Mouse (Mus musculus) large intestine, adult 2 months (tissue): Measurements from ENCODE around the gene Mtus2. TPM values are rescaled to one million over a fixed set of nuclear protein-coding genes. Genes with fewer than 3 reads are reported as not detected.
A peak's percentile ranks its signal among the peaks of the same experiment; 100 is the strongest.
"Not testable (repeated sequence)": the region's sequence is repeated elsewhere in the genome, so short reads cannot be mapped to it uniquely, and the experiment has no call there.

Source experiments
- DNase-seq: peaks from one replicate; pipeline ENCODE4 v3.0.0-alpha.2; 2012; ENCODE audit warnings: low read depth, low spot score
- WGBS: fragments of 180-500 bp; shearing (Covaris S2); methylation state at CpG from one replicate; pipeline ENCODE4 v1.1.7; 2018; 5-methylcytosine and 5-hydroxymethylcytosine counted together
- polyA plus RNA-seq: library from polyadenylated mRNA; depleted of rRNA; stranded (reverse); fragments of >200 nt; gene quantifications from 2 replicates; pipeline ENCODE4 v1.2.3, GENCODE M21; 2012

Gene Mtus2
- polyA plus RNA-seq, 1 experiment = 2.2 TPM

DNA sequence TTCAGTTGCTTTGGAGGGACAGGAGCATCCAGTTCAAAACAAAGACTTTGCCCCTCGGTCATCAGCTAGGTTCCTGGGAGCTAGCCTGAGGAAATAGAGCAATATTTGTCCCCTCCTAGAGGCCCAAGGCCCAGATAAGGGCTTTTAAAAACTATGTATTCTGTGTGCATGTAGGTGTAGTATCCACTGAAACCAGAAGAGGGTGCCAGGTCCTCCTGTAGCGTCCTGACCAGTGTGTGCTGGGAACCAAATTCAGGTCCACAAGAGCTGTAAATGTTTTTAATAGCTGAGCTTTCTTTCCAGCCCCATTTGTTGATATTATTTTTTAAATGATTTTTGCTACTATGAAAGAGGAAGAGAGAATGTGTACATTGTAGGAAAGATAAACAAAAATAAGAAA, 347.0 kb downstream of the Mtus2 start:
- no peak for DNase-seq
- WGBS = 80% methylated on average over 2 of the region's 2 CpGs

DNA sequence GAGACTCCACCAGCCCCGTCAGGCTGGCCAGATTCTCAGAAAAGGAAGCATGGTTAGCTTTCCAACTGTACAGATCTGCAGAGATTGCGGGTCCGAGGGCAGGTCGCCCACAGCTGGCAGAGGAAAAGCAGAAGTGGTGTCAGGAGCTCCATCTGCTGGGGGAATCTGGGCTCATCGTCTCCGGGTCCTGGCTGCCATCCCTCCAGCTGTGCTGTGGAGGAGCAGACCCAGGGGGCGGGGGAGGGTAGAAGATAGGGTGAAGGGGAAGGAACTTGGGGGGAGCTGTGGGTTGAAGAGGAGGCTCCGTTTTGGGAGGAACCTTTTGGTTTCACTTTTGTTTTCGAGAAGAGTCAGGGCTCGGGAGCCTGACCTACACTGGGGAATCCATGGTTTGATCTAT, 353.7 kb downstream of the Mtus2 start:
- 40% methylated on average over 10 of the region's 10 CpGs for WGBS

DNA sequence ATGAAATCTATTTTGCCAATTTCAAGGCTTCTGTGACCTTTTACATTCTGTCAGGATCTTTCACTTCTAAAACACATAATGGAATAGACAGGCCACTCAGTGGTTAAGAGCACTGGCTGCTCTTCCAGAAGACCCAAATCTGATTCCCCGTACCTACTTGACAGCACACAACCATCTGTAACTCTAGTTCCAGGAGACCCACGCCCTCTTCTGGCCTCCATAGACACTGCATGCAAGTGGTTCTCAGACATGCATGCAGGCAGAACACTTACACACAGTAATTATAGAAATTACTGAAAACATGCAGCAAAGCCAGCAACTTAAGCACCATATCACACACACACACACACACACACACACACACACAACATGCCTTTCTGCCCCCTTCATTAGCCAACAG, 355.3 kb downstream of the Mtus2 start:
- no peak for DNase-seq
- WGBS = 58% methylated on average over 2 of the region's 2 CpGs

More for the DNA sequence above, 353.7 kb downstream of the Mtus2 start:
- no peak for DNase-seq

DNA sequence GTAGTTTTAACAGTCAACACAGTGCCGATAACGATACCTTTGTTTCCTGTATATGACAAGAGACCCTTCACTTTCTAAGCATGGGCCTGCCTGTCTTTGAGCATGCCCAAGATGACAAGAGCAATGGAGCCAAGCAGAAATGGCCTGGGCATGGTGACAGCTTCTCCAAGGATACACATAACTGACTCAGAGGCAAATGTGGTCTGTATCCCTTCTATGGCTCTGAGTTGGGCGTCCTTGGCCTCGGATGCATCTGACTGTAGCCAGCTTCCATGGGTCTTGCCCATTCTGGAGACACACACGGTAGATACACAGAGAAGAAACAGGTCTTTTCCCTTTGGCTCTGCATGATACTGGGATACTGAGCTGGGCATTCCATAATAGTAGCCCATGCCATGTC, 357.8 kb downstream of the Mtus2 start:
- no peak for DNase-seq
- WGBS = 89% methylated on average over 5 of the region's 5 CpGs

DNA sequence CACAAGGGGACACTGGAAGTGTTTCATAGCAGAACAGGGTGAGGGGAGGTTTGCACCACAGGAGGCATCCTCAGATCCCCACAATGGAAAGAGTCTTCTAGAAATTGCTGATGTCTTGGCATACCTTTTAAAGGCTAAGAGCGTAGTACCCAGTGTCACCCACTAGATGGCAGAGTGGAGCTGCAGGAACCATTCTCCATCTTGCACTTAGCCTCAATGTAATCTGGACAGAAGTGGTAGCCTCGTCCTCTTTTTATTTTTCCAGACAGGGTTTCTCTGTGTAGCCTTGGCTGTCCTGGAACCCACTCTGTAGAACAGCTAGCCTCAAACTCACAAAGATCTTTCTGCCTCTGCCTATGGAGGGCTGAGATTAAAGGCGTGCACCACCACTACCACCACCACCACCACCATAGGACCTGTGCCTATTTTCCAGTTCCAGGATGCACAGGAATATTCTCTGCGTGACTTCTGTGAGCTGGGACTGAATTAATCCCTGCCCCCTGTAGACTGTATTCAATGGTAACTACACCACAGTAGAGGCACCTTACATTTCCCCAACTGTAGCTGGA, 368.3 kb downstream of the Mtus2 start:
- DNase-seq = no peak
- 39% methylated on average over 4 of the region's 4 CpGs for WGBS

DNA sequence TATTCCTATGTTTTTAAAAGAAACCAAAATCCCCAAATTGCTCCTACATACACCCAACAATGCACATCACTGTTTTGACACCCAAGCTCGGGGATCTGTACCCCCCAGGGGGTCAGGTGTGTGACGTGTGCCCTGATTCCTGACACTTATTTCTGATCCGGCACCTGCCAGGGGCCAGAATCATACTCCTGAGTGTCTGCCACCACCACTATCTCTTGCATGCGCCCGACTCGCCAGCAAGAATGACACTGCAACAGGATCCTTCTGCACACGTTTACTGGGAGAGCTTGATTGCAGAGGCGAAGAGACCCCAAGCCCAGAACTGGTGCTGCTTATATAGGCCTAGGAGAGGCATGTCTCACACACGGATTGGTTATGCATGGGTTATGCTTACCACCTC, 369.2 kb downstream of the Mtus2 start:
- 94% methylated on average over 9 of the region's 9 CpGs for WGBS

DNA sequence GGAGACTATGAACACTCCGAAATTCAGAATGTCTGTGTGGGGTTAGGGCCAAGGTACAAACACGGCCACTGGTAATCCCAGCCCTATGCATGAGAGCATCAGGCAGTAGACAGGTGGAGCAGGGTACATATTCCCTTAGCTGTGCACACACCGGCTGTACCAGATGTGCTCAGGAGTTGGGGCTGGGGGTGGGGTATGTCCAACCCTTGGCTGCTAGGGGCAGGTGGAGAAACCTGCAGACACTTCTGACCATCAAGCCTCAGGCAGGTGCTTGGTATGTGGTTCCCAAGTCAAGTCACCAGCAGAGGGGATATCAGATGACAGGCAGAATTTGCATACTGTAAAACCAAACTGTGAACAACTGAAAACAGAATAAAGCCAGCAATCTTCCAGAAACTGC, 371.9 kb downstream of the Mtus2 start:
- 87% methylated on average over 3 of the region's 3 CpGs for WGBS

More for the DNA sequence above, 369.2 kb downstream of the Mtus2 start:
- DNase-seq = not testable (repeated sequence)

DNA sequence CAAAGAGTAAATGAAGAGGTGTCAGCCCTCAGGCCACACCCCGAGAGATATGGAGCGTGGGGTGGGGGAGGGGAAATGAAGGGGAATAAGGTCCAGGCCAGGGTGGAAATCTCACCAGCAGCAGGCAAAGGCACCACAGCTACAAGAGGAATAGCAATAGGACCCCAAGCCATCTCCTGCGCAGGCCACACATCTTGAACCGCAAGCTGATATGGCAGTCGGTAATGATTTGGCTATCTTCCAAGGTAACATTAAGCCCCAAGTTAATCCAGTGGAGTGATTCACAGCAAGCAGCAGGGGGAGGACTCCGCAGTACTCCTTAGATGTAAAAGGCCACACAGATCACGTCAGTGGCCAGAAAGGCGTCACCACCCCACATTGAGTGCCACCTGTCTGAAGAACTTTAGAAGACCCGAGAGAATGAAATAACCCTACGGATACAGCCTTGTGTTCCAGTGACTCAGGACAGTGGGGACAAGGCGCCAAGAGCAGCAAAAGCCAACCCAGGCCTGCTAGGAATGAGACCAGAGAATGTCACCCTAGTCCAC, 374.2 kb downstream of the Mtus2 start:
- no peak for DNase-seq
- 86% methylated on average over 11 of the region's 11 CpGs for WGBS

More for the DNA sequence above, 371.9 kb downstream of the Mtus2 start:
- no peak for DNase-seq

DNA sequence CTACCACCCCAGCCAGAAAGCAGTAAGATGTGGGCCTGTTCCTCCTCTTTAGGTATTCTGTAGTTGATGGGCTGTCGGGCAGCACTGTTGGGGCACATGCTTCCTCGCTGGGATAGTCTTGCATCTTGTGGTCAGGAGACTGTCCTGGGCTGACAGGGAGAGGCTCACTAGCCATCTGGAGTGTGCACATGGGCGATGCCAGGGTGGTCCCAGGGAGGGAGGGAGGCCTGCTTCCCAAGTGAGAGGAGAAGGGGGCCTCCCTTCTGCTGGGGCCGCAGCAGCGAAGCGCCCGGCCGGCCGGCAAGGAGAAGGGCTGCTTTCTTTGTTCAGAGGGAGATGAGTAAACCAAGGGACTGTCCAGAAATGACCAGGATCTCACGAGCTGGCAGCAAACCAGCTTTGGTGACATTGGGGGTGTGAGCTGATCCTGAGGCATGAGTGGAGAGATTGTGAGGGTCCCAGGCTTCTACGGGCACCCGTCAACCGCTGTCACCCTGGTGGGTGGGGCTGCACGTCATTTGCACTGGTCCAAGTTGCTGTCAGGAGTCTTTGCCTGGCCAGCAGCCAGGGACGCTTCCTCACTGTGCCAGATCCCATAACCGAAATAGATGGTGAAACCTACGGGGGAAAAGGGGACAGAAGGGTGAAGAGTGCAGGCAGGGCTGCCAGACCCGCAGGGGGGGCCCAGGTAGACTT, 375.0 kb downstream of the Mtus2 start:
- no peak for DNase-seq
- WGBS = 90% methylated on average over 18 of the region's 18 CpGs

DNA sequence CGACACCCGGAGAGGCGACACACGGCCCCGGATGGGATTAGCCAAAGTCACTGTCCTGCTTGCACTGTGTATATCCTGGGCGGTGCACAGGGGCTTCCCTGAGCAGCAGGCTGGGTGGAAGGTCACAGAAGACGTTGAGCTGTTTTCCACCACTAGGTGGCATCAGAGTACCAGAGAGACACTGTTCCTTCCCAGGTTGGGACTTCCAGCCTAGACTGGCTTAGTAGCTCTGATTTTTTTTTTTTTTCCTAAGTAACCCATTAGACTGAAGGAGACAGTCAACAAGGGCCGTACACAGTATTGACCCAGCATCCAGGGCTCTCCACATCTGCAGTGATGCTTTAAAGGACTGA, 375.5 kb downstream of the Mtus2 start:
- DNase-seq = peak; percentile 37
- WGBS = 35% methylated on average over 8 of the region's 8 CpGs

DNA sequence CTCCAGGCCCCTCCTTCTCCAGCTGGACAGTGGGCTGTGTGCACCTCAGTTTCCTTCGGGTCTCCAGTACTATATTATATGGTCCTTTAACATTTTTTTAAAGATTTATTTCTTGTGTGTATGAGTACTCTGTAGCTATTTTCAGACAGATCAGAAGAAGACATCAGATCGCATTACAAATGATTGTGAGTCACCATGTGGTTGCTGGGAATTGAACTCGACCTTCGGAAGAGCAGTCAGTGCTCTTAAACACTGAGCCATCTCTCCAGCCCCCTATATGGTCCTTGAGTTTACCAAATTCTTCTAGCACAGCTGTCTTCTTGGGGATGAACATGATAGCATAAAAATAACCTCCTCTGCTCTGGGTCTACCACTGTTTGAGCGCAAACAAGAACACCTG, 382.0 kb downstream of the Mtus2 start:
- no peak for DNase-seq
- 92% methylated on average over 5 of the region's 5 CpGs for WGBS

DNA sequence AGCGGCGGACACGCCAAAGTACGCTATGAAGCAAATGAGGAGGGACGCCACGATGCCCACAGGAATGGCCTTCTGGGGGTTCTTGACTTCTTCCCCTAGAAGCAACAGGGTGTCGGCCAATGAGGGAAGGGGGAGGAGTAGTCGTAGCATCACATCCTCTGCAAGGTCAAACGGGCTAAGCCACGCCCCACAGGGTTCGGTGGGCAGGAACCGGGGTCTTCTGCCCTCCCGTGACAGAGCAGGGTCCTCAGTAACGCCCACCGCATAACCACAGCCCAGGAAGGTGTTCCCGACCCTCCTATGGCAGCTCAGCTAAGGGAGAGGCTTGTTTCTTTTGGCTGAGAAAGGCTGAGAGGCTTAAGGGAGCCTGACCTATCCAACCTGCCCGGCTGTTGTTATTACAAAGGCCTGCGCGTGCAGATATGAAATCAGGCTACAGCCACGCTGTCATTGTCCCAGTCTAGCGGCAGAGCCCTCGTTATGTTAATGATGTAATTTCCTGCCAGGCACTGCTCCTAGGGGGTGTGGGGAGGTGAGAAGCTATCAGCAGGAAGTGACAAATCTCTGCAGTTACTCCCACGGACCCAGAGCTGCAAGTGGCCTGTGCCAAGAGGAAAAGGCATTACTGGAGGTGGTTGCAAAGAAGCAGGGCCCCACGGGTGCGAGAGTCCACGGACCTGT, 385.1 kb downstream of the Mtus2 start:
- 50% methylated on average over 26 of the region's 26 CpGs for WGBS
- DNase-seq = no peak

DNA sequence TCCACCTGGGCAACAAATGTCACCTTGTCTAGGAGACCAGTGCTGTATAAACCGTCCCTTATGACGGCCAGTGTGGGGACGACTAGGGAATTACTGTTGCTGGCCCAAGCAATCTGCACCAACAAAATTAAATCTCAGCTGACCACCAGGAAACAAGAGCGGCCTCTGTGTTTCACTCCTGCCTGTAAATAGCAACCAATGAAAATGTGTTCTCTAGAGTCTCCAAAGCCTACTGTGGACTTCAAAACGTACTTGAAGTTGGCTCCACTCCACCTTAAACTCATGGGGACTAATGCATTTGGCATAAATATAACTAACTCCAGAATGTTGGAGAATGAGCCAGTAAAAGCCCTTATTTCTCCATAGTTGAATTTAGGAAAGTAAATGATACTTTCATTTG, 387.3 kb downstream of the Mtus2 start:
- 66% methylated on average over 5 of the region's 5 CpGs for WGBS
- DNase-seq = no peak

DNA sequence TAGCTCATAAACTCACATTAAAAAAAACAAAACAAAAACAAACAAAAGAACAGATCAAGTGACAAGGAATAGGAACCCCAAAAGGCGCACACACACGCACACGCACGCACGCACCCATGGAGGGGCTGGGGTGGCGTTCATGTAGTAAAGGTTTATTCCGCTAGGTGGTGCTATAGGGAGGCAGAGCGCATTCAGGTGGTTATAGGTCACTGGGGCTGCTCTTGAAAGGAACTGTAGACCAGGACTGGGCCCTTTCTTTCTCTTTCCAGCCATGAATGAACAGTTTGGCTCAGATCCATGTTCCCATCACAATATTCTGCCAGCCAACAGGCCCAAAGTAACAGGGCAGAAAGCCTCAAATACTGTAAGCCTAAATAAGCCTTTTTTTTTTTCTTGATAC, 389.4 kb downstream of the Mtus2 start:
- WGBS = 90% methylated on average over 8 of the region's 8 CpGs

DNA sequence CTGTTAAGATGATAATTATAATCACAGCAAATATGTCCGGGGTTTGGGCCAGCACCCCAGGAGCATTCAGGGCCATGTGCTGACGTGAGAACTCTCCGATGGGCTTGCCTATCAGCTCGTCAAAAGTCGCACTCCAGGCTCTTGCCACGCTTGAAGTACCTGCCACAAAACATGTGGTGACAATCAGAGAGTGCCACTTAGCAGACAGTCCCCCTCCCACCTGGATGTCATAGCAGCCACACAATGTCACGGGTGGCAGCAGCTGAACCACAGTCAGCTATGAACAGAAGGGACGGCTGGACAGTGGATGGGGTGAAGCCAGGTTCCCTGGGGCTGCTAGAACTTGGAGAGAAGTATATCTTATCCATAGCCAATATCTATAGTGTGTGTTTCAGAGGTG, 391.0 kb downstream of the Mtus2 start:
- WGBS = 93% methylated on average over 8 of the region's 8 CpGs
- no peak for DNase-seq

More for the DNA sequence above, 389.4 kb downstream of the Mtus2 start:
- no peak for DNase-seq

DNA sequence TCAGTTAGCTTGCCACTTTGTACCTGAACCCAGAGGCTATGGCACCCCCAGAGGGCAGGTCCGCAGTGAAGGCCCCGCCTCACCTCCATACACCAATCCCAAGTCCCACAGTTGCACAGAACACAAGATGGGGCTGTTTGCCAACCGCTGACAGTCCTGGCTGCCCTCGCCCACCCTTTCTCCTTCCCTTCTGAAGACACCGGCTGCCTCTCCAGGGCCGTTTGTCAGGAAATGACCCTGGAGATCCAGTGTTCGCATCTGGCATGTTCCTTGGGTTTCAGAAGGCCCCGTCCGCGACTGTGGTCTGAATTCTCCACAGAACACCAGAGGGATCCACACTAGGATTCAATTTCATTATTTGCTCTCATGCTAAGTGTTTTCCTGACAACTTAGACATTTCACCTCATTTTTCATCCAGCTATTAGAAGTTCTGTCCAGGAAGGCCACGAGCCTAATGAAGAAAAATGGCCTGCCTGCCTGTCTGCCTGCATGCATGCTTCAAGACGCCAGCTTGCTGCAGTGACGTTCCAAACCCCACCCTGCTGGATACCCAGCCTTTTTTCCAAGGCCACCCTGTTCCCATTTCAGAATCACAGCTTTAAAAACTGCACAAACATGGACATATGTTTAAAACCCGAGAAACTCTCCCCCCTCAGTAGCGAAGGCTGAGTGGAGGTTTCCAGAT, 392.3 kb downstream of the Mtus2 start:
- DNase-seq = no peak
- WGBS = 76% methylated on average over 15 of the region's 15 CpGs

DNA sequence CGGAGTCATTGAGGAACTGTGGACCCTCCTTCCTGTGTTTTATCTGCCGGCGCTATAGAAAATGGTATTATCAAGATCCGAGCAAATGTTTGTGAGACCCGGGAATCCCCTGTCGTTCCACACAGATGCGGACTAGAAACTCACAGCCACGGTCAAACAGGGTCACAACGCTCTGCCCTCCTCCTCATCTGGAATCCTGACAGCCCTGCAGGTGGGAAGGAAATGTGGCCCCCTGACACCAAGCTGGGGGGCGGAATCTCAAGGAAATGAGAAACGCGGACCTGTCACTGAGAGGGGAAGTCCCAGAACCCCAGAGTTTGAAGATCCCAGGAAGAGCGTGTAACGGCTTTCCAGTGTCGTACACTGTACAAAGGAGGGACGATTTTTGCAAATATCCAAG, 396.3 kb downstream of the Mtus2 start:
- WGBS = 72% methylated on average over 16 of the region's 16 CpGs
- no peak for DNase-seq

DNA sequence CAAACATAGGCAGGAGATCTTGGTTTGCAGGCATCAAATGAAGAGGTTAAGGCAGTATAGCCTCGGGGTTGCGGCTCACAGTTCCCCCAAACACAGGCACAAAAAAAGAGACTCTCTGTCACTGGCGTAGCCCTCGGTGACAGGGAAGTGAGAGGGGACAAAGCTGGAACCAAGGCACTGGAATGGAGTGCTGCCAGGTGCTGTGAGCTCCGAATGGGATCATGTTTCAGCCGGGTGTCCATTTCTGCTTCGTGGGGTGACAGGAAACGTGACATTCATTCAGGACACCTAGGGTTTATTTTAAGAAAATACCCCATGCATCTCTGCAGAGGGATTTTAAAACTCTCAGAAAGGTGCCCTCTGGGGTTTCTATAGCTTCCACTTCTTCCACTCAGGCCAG, 397.4 kb downstream of the Mtus2 start:
- DNase-seq = no peak
- 80% methylated on average over 8 of the region's 8 CpGs for WGBS

DNA sequence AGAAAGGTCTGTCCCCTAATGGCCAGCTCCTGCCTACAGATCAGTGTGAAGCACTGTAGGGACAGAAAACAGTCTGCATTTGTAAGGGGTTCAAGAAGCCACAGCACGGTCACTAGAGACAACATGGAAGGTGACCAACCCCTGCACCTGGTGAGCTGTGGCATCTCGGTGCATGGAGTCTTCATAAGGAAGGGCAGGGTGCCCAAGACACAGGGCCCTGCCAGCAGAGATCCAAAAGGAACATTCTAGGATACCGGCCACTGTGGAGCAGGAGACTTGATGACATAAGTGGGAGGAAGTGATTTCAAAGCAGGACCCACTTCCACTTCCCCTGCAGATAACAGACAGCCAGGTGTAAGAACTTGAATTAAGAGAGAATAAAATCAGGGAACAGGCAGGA, 398.7 kb downstream of the Mtus2 start:
- WGBS = 87% methylated on average over 3 of the region's 3 CpGs
- DNase-seq = no peak

DNA sequence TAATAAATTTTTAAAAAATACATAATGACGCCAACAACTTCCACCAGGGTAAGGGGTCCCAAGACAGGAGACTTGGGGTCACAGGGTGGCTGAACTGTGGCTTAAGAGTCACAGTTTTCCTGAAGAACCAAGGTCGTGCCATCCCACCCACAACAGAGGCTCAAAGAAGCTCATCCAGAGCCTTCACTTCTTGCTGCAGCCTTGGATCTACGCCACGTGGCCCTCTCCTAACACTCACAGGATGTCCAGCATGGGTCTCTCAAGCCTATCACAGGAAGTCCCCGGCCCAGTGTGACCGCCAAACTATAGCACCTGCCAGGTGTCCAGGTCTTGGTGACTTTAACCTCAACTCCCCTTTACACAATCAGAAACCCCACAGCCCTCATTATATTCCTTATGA, 400.0 kb downstream of the Mtus2 start:
- DNase-seq = no peak
- WGBS = 92% methylated on average over 6 of the region's 6 CpGs
